ENCODE assay signal across 8 mouse cellular contexts in genomic region chr17:46678911-46679310, GRCm38 (mm10). TPM values are rescaled to one million over a fixed set of nuclear protein-coding genes. Genes with fewer than 3 reads are reported as not detected.
A peak's percentile ranks its signal among the peaks of the same experiment; 100 is the strongest.
DNase-seq lines count a peak whose midpoint lies in the region; ATAC-seq lines count a peak whose summit lies in the region.

No protein-coding gene starts in this region.

- 0 out of 2 replicates have a peak overlapping the region, but pooled peaks have one; percentile 79 for H3K27ac ChIP-seq in liver, embryonic 11.5 days (ENCODE audit: low read depth, low read length)
- no peak overlapping the region for H3K27ac ChIP-seq in forebrain, embryonic 14.5 days (ENCODE audit: low read depth, low read length)
- peak overlapping the region; percentile 23; the same call in 1 of the 2 replicates for H3K27ac ChIP-seq in intestine, embryonic 16.5 days (ENCODE audit: low read length)
- no peak overlapping the region for H3K27ac ChIP-seq in neural tube, embryonic 15.5 days (replicated peaks)

- H3K4me2 ChIP-seq in liver, embryonic 11.5 days = peak overlapping the region; percentile 97
- peak overlapping the region; percentile 77 for H3K4me2 ChIP-seq in forebrain, embryonic 14.5 days (ENCODE audit: low read length)
- H3K4me2 ChIP-seq in intestine, embryonic 16.5 days (ENCODE audit: low read depth, low read length) = peak overlapping the region; percentile 74
- H3K4me2 ChIP-seq in neural tube, embryonic 15.5 days = peak overlapping the region; percentile 94

- H3K4me1 ChIP-seq in liver, embryonic 11.5 days (replicated peaks; ENCODE audit: control insufficient read depth, insufficient read depth, low read length) = peaks cover 31% of the 10 kb centered on the region
- peaks cover 18% of the 10 kb centered on the region for H3K4me1 ChIP-seq in forebrain, embryonic 14.5 days (ENCODE audit: control insufficient read depth, insufficient read depth, low read length)
- peaks cover 34% of the 10 kb centered on the region for H3K4me1 ChIP-seq in intestine, embryonic 16.5 days (ENCODE audit: control insufficient read depth, insufficient read depth, low read length)
- peaks cover 45% of the 10 kb centered on the region for H3K4me1 ChIP-seq in neural tube, embryonic 15.5 days

- ATAC-seq in liver, embryonic 11.5 days (replicated peaks; ENCODE audit: low FRiP score) = no peak
- ATAC-seq in forebrain, embryonic 14.5 days = no peak
- ATAC-seq in intestine, embryonic 16.5 days = no peak
- no peak for ATAC-seq in neural tube, embryonic 15.5 days (ENCODE audit: low FRiP score)

- DNase-seq in liver, embryonic 11.5 days (ENCODE audit: low spot score) = no peak
- DNase-seq in liver = no peak
- no peak for DNase-seq in forebrain, embryonic 14.5 days (ENCODE audit: low spot score)
- DNase-seq in spleen, postnatal 10 days (ENCODE audit: low spot score in 2 of 2) = no peak
- DNase-seq in frontal cortex, postnatal 10 days (ENCODE audit: low spot score in 2 of 2) = no peak
- DNase-seq in left cerebral cortex, postnatal 36 days (ENCODE audit: low spot score in 2 of 2) = no peak

- intact Hi-C loops in left cerebral cortex, postnatal 36 days (cut with DNase I) = no loop called here

- H3K4me3 ChIP-seq in liver, embryonic 11.5 days (ENCODE audit: low read depth, low read length) = peak overlapping the region; percentile 70
- peak overlapping the region; percentile 80; the same call in 1 of the 2 replicates for H3K4me3 ChIP-seq in forebrain, embryonic 14.5 days (ENCODE audit: low read depth, low read length)
- H3K4me3 ChIP-seq in intestine, embryonic 16.5 days (ENCODE audit: low read length) = peak overlapping the region; percentile 74
- peak overlapping the region; percentile 8; the same call in 1 of the 2 replicates for H3K4me3 ChIP-seq in neural tube, embryonic 15.5 days (replicated peaks)

- H3K36me3 ChIP-seq in liver, embryonic 11.5 days (ENCODE audit: control insufficient read depth, insufficient read depth, low read length) = peaks cover 26% of the 10 kb centered on the region
- peaks cover 50% of the 10 kb centered on the region for H3K36me3 ChIP-seq in forebrain, embryonic 14.5 days (ENCODE audit: control insufficient read depth, insufficient read depth, low read length)
- peaks cover 13% of the 10 kb centered on the region; the same call in 1 of the 2 replicates for H3K36me3 ChIP-seq in intestine, embryonic 16.5 days (ENCODE audit: control insufficient read depth, insufficient read depth, low read length)
- peaks cover 49% of the 10 kb centered on the region for H3K36me3 ChIP-seq in neural tube, embryonic 15.5 days

- 68% methylated on average over 9 of the region's 9 CpGs for WGBS in liver, embryonic 11.5 days
- WGBS in forebrain, embryonic 14.5 days = 70% methylated on average over 9 of the region's 9 CpGs
- WGBS in intestine, embryonic 16.5 days = 49% methylated on average over 9 of the region's 9 CpGs
- 72% methylated on average over 9 of the region's 9 CpGs for whole genome bisulfite sequencing in neural tube, embryonic 15.5 days

- no peaks in the 10 kb centered on the region for H3K9me3 ChIP-seq in liver, embryonic 11.5 days (ENCODE audit: control insufficient read depth, low read length)
- no peaks in the 10 kb centered on the region for H3K9me3 ChIP-seq in forebrain, embryonic 14.5 days (replicated peaks; ENCODE audit: control insufficient read depth, low read length)
- H3K9me3 ChIP-seq in intestine, embryonic 16.5 days (ENCODE audit: control insufficient read depth, low read length) = no peaks in the 10 kb centered on the region
- H3K9me3 ChIP-seq in neural tube, embryonic 15.5 days (replicated peaks) = no peaks in the 10 kb centered on the region

- peak overlapping the region; percentile 63 for H3K9ac ChIP-seq in liver, embryonic 11.5 days (ENCODE audit: low read depth, low read length)
- peak overlapping the region; percentile 76 for H3K9ac ChIP-seq in forebrain, embryonic 14.5 days (ENCODE audit: low read length)
- H3K9ac ChIP-seq in intestine, embryonic 16.5 days (ENCODE audit: low read depth, low read length) = peak overlapping the region; percentile 79
- H3K9ac ChIP-seq in neural tube, embryonic 15.5 days (replicated peaks) = peak overlapping the region; percentile 55

- H3K27me3 ChIP-seq in liver, embryonic 11.5 days (replicated peaks; ENCODE audit: control insufficient read depth, insufficient read depth, low read length) = no peaks in the 10 kb centered on the region
- H3K27me3 ChIP-seq in forebrain, embryonic 14.5 days (replicated peaks; ENCODE audit: control insufficient read depth, insufficient read depth, low read length) = no peaks in the 10 kb centered on the region
- no peaks in the 10 kb centered on the region for H3K27me3 ChIP-seq in intestine, embryonic 16.5 days (replicated peaks; ENCODE audit: control insufficient read depth, insufficient read depth, low read length)
- H3K27me3 ChIP-seq in neural tube, embryonic 15.5 days (replicated peaks) = no peaks in the 10 kb centered on the region

RNA-seq across cellular contexts. Expression of gene Mea1, which starts 0.3 kb away (rescaled TPM):
- polyA plus RNA-seq in liver, embryonic 11.5 days (2014; fragmentation: Nextera tagmentation; extraction: Ambion mirVana) = 119 and 121 TPM in 2 replicates
- 243 and 265 TPM in 2 replicates for polyA plus RNA-seq in forebrain, embryonic 14.5 days (2014; fragmentation: Nextera tagmentation; extraction: Ambion mirVana)
- polyA plus RNA-seq in intestine, embryonic 16.5 days (2015; fragmentation: Nextera tagmentation; extraction: Ambion mirVana) = 164 and 169 TPM in 2 replicates
- polyA plus RNA-seq in neural tube, embryonic 15.5 days (2015; fragmentation: Nextera tagmentation; extraction: Ambion mirVana) = 275 and 308 TPM in 2 replicates
- 100 to 1,000 TPM; 118 to 128 TPM for total RNA-seq in left cerebral cortex, postnatal 36 days (2021)

RNA-seq across cellular contexts. Expression of gene Klhdc3, which starts 1.8 kb away (rescaled TPM):
- 121 and 128 TPM in 2 replicates for polyA plus RNA-seq in liver, embryonic 11.5 days (2014; fragmentation: Nextera tagmentation; extraction: Ambion mirVana)
- 147 and 164 TPM in 2 replicates for polyA plus RNA-seq in forebrain, embryonic 14.5 days (2014; fragmentation: Nextera tagmentation; extraction: Ambion mirVana)
- polyA plus RNA-seq in intestine, embryonic 16.5 days (2015; fragmentation: Nextera tagmentation; extraction: Ambion mirVana) = 107 and 111 TPM in 2 replicates
- polyA plus RNA-seq in neural tube, embryonic 15.5 days (2015; fragmentation: Nextera tagmentation; extraction: Ambion mirVana) = 166 TPM in 2 replicates
- 100 to 1,000 TPM; 188 to 234 TPM for total RNA-seq in left cerebral cortex, postnatal 36 days (2021)

RNA-seq across cellular contexts. Expression of gene Rrp36, which starts 4.8 kb away (rescaled TPM):
- 52.0 and 56.5 TPM in 2 replicates for polyA plus RNA-seq in liver, embryonic 11.5 days (2014; fragmentation: Nextera tagmentation; extraction: Ambion mirVana)
- 30.1 and 31.4 TPM in 2 replicates for polyA plus RNA-seq in forebrain, embryonic 14.5 days (2014; fragmentation: Nextera tagmentation; extraction: Ambion mirVana)
- polyA plus RNA-seq in intestine, embryonic 16.5 days (2015; fragmentation: Nextera tagmentation; extraction: Ambion mirVana) = 64.8 and 67.4 TPM in 2 replicates
- polyA plus RNA-seq in neural tube, embryonic 15.5 days (2015; fragmentation: Nextera tagmentation; extraction: Ambion mirVana) = 53.5 and 59.1 TPM in 2 replicates
- total RNA-seq in left cerebral cortex, postnatal 36 days (2021) = 10 to 100 TPM; 14.9 to 16.5 TPM

RNA-seq across cellular contexts. Expression of gene Ppp2r5d, which starts 26.0 kb away (rescaled TPM):
- polyA plus RNA-seq in liver, embryonic 11.5 days (2014; fragmentation: Nextera tagmentation; extraction: Ambion mirVana) = 73.9 and 80.4 TPM in 2 replicates
- polyA plus RNA-seq in forebrain, embryonic 14.5 days (2014; fragmentation: Nextera tagmentation; extraction: Ambion mirVana) = 73.9 and 78.0 TPM in 2 replicates
- polyA plus RNA-seq in intestine, embryonic 16.5 days (2015; fragmentation: Nextera tagmentation; extraction: Ambion mirVana) = 69.7 and 73.4 TPM in 2 replicates
- 89.1 and 93.2 TPM in 2 replicates for polyA plus RNA-seq in neural tube, embryonic 15.5 days (2015; fragmentation: Nextera tagmentation; extraction: Ambion mirVana)
- total RNA-seq in left cerebral cortex, postnatal 36 days (2021) = 10 to 100 TPM; 81.9 to 84.7 TPM

RNA-seq across cellular contexts. Expression of gene Cul7, which starts 28.8 kb away (rescaled TPM):
- polyA plus RNA-seq in liver, embryonic 11.5 days (2014; fragmentation: Nextera tagmentation; extraction: Ambion mirVana) = 24.1 and 28.2 TPM in 2 replicates
- polyA plus RNA-seq in forebrain, embryonic 14.5 days (2014; fragmentation: Nextera tagmentation; extraction: Ambion mirVana) = 28.3 and 30.2 TPM in 2 replicates
- 42.4 and 43.1 TPM in 2 replicates for polyA plus RNA-seq in intestine, embryonic 16.5 days (2015; fragmentation: Nextera tagmentation; extraction: Ambion mirVana)
- 37.1 and 40.1 TPM in 2 replicates for polyA plus RNA-seq in neural tube, embryonic 15.5 days (2015; fragmentation: Nextera tagmentation; extraction: Ambion mirVana)
- total RNA-seq in left cerebral cortex, postnatal 36 days (2021) = 10 to 100 TPM; 27.8 to 29.1 TPM

Comparison
In these comparisons a context has a peak if more than half of its experiments do, and no peak if none do; other contexts are left out.
1. H3K27ac ChIP-seq: peak in liver, embryonic 11.5 days (single experiment) and intestine, embryonic 16.5 days (single experiment); none in forebrain, embryonic 14.5 days (single experiment) and neural tube, embryonic 15.5 days (single experiment).
2. H3K4me3 ChIP-seq: peak in every context shown above with its lines; median percentile 80 in forebrain, embryonic 14.5 days; 74 in intestine, embryonic 16.5 days; 70 in liver, embryonic 11.5 days; 8 in neural tube, embryonic 15.5 days.
3. Peak in every context shown above with its lines, with median percentiles within 50 percentile points of each other: H3K4me2 ChIP-seq and H3K9ac ChIP-seq.